Mouse (Mus musculus) MEL (cell line): Measurements from ENCODE around the gene Papola. TPM values are rescaled to one million over a fixed set of nuclear protein-coding genes. Genes with fewer than 3 reads are reported as not detected.

Source experiments
- DNase-seq: peaks from one replicate; pipeline ENCODE4 v3.0.0; 2011; ENCODE audit warnings: low read depth, low spot score
- H3K27ac ChIP-seq: 2 replicates; pipeline ENCODE4 v1.5.1; 2012; ENCODE audit warnings: low read depth, mild to moderate bottlenecking, control low read depth, low read length, moderate library complexity; ENCODE audit not compliant: control insufficient read depth
- H3K27me3 ChIP-seq, 2 experiments: fragments of 150-350 bp in 1 of 2; sonication (generic) in 1 of 2; 2 replicates each; pipeline ENCODE4 v1.6.1; 2012; ENCODE audit warnings: low read length in 2 of 2, mild to moderate bottlenecking in 2 of 2, improper control_type of control experiment in 1 of 2, moderate library complexity in 1 of 2; ENCODE audit not compliant: insufficient read depth in 2 of 2, control insufficient read depth in 1 of 2
- H3K36me3 ChIP-seq, 2 experiments: 2 replicates each; pipeline ENCODE4 v1.6.1; 2012 to 2014; ENCODE audit warnings: low read length in 2 of 2, improper control_type of control experiment in 1 of 2, inconsistent platforms in 1 of 2, mild to moderate bottlenecking in 1 of 2; ENCODE audit not compliant: insufficient read depth in 2 of 2, control insufficient read depth in 1 of 2
- H3K4me1 ChIP-seq, 2 experiments: fragments of 150-350 bp in 1 of 2; sonication (generic) in 1 of 2; 2 replicates each; pipeline ENCODE4 v1.6.1; 2012; ENCODE audit warnings: low read length in 2 of 2, improper control_type of control experiment in 1 of 2, mild to moderate bottlenecking in 1 of 2; ENCODE audit not compliant: insufficient read depth in 2 of 2, control insufficient read depth in 1 of 2
- H3K4me3 ChIP-seq, 2 experiments: fragments of 150-350 bp in 1 of 2; sonication (generic) in 1 of 2; 2 replicates each; pipeline ENCODE4 v1.5.1; 2012; ENCODE audit warnings: low read depth in 2 of 2, low read length in 2 of 2, mild to moderate bottlenecking in 2 of 2, moderate library complexity in 2 of 2, control low read depth in 1 of 2, improper control_type of control experiment in 1 of 2; ENCODE audit not compliant: control insufficient read depth in 1 of 2, insufficient read depth in 1 of 2
- H3K79me2 ChIP-seq: 2 replicates; pipeline ENCODE4 v1.6.1; 2012; ENCODE audit warnings: mild to moderate bottlenecking, low read length, moderate library complexity; ENCODE audit not compliant: control insufficient read depth, poor library complexity, insufficient read depth
- H3K9ac ChIP-seq: 2 replicates; pipeline ENCODE4 v1.6.1; 2012; ENCODE audit warnings: low read depth, mild to moderate bottlenecking, control low read depth, low read length, moderate library complexity; ENCODE audit not compliant: control insufficient read depth, poor library complexity, severe bottlenecking
- H3K9me3 ChIP-seq: fragments of 150-350 bp; sonication (generic); replicated peaks from 2 replicates; pipeline ENCODE4 v1.6.1; 2012; ENCODE audit warnings: mild to moderate bottlenecking, low read length, improper control_type of control experiment, moderate library complexity; ENCODE audit not compliant: insufficient read depth
- BHLHE40 ChIP-seq: IDR thresholded peaks from 2 replicates; pipeline ENCODE4 v1.6.1; 2012; ENCODE audit warnings: low read depth, mild to moderate bottlenecking, inconsistent platforms, low read length, improper control_type of control experiment, borderline replicate concordance
- CHD2 ChIP-seq: IDR thresholded peaks from 2 replicates; pipeline ENCODE4 v1.6.1; 2011; ENCODE audit warnings: low read length, improper control_type of control experiment
- EP300 ChIP-seq, 2 experiments: IDR thresholded peaks; 2 replicates each; pipeline ENCODE4 v1.6.1; 2011; ENCODE audit warnings: improper control_type of control experiment in 2 of 2, low read length in 2 of 2, low read depth in 1 of 2, mild to moderate bottlenecking in 1 of 2
- ETS1 ChIP-seq: IDR thresholded peaks from 2 replicates; pipeline ENCODE4 v1.6.1; 2012; ENCODE audit warnings: low read depth, mild to moderate bottlenecking, inconsistent platforms, low read length, improper control_type of control experiment, moderate library complexity
- GATA1 ChIP-seq: IDR thresholded peaks from 2 replicates; pipeline ENCODE4 v1.6.1; 2011; ENCODE audit warnings: low read depth, low read length, improper control_type of control experiment
- HCFC1 ChIP-seq: IDR thresholded peaks from 2 replicates; pipeline ENCODE4 v1.6.1; 2012; ENCODE audit warnings: low read depth, mild to moderate bottlenecking, inconsistent platforms, low read length, improper control_type of control experiment, moderate library complexity
- JUND ChIP-seq: IDR thresholded peaks from 2 replicates; pipeline ENCODE4 v1.6.1; 2011; ENCODE audit warnings: low read depth, mild to moderate bottlenecking, improper control_type of control experiment, low read length
- MAFK ChIP-seq: IDR thresholded peaks from 2 replicates; pipeline ENCODE4 v1.6.1; 2011; ENCODE audit warnings: low read depth, mild to moderate bottlenecking, low read length, improper control_type of control experiment, borderline replicate concordance
- MAX ChIP-seq: IDR thresholded peaks from 2 replicates; pipeline ENCODE4 v1.6.1; 2011; ENCODE audit warnings: low read length, improper control_type of control experiment
- MAZ ChIP-seq: IDR thresholded peaks from 2 replicates; pipeline ENCODE4 v1.6.1; 2012; ENCODE audit warnings: low read depth, mild to moderate bottlenecking, inconsistent platforms, low read length, improper control_type of control experiment
- MEF2A ChIP-seq: IDR thresholded peaks from 2 replicates; pipeline ENCODE4 v1.6.1; 2014; ENCODE audit warnings: low read depth, mild to moderate bottlenecking, inconsistent platforms, low read length, improper control_type of control experiment; ENCODE audit not compliant: poor library complexity, insufficient replicate concordance, severe bottlenecking; ENCODE audit errors: extremely low read depth
- MXI1 ChIP-seq: IDR thresholded peaks from 2 replicates; pipeline ENCODE4 v1.6.1; 2011; ENCODE audit warnings: mild to moderate bottlenecking, low read depth, low read length, improper control_type of control experiment
- NELFE ChIP-seq: IDR thresholded peaks from 2 replicates; pipeline ENCODE4 v1.6.1; 2011; ENCODE audit warnings: low read depth, low read length, improper control_type of control experiment
- NRF1 ChIP-seq: IDR thresholded peaks from 2 replicates; pipeline ENCODE4 v1.6.1; 2014; ENCODE audit warnings: low read depth, mild to moderate bottlenecking, inconsistent platforms, low read length, improper control_type of control experiment, moderate library complexity; ENCODE audit not compliant: poor library complexity, insufficient read depth, severe bottlenecking
- POLR2A ChIP-seq, 2 experiments: IDR thresholded peaks; 2 replicates each; pipeline ENCODE4 v1.6.1; 2011 to 2012; ENCODE audit warnings: low read length in 2 of 2, mild to moderate bottlenecking in 2 of 2, control low read depth in 1 of 2, improper control_type of control experiment in 1 of 2, low read depth in 1 of 2, moderate library complexity in 1 of 2; ENCODE audit not compliant: control insufficient read depth in 1 of 2, insufficient read depth in 1 of 2, poor library complexity in 1 of 2
- POLR2AphosphoS2 ChIP-seq: IDR thresholded peaks from 2 replicates; pipeline ENCODE4 v1.6.1; 2011; ENCODE audit warnings: low read length, improper control_type of control experiment
- POLR2AphosphoS5 ChIP-seq: IDR thresholded peaks from 2 replicates; pipeline ENCODE4 v1.6.1; 2012; ENCODE audit warnings: low read depth, borderline replicate concordance, mild to moderate bottlenecking, inconsistent platforms, low read length, moderate library complexity, mixed read lengths
- RAD21 ChIP-seq: IDR thresholded peaks from 2 replicates; pipeline ENCODE4 v1.6.1; 2011; ENCODE audit warnings: mild to moderate bottlenecking, low read depth, low read length, improper control_type of control experiment
- RCOR1 ChIP-seq: IDR thresholded peaks from 2 replicates; pipeline ENCODE4 v1.6.1; 2012; ENCODE audit warnings: low read depth, mild to moderate bottlenecking, inconsistent platforms, low read length, improper control_type of control experiment
- SIN3A ChIP-seq: IDR thresholded peaks from 2 replicates; pipeline ENCODE4 v1.6.1; 2012; ENCODE audit warnings: low read length, improper control_type of control experiment, inconsistent platforms
- SMC3 ChIP-seq: IDR thresholded peaks from 2 replicates; pipeline ENCODE4 v1.6.1; 2011; ENCODE audit warnings: low read depth, low read length, improper control_type of control experiment
- TBP ChIP-seq: IDR thresholded peaks from 2 replicates; pipeline ENCODE4 v1.8.0; 2011; ENCODE audit warnings: low read depth, low read length, improper control_type of control experiment
- TCF12 ChIP-seq: IDR thresholded peaks from 2 replicates; pipeline ENCODE4 v1.6.1; 2014; ENCODE audit warnings: low read depth, mild to moderate bottlenecking, inconsistent platforms, low read length, improper control_type of control experiment, moderate library complexity
- UBTF ChIP-seq: IDR thresholded peaks from 2 replicates; pipeline ENCODE4 v1.6.1; 2012; ENCODE audit warnings: low read depth, mild to moderate bottlenecking, inconsistent platforms, low read length, improper control_type of control experiment, moderate library complexity, borderline replicate concordance; ENCODE audit not compliant: insufficient read depth
- USF1 ChIP-seq: IDR thresholded peaks from 2 replicates; pipeline ENCODE4 v1.6.1; 2014; ENCODE audit warnings: low read depth, mild to moderate bottlenecking, inconsistent platforms, low read length, improper control_type of control experiment, moderate library complexity
- USF2 ChIP-seq, 2 experiments: IDR thresholded peaks; 2 replicates each; pipeline ENCODE4 v1.6.1; 2011 to 2012; ENCODE audit warnings: improper control_type of control experiment in 2 of 2, low read length in 2 of 2, borderline replicate concordance in 1 of 2, inconsistent platforms in 1 of 2, low read depth in 1 of 2, mild to moderate bottlenecking in 1 of 2; ENCODE audit not compliant: insufficient read depth in 1 of 2
- ZC3H11A ChIP-seq: IDR thresholded peaks from 2 replicates; pipeline ENCODE4 v1.6.1; 2012; ENCODE audit warnings: low read depth, mild to moderate bottlenecking, inconsistent platforms, low read length, improper control_type of control experiment
- ZKSCAN1 ChIP-seq: IDR thresholded peaks from 2 replicates; pipeline ENCODE4 v1.6.1; 2012; ENCODE audit warnings: low read depth, mild to moderate bottlenecking, inconsistent platforms, low read length, improper control_type of control experiment, moderate library complexity
- ZMIZ1 ChIP-seq: IDR thresholded peaks from 2 replicates; pipeline ENCODE4 v1.6.1; 2012; ENCODE audit warnings: low read depth, mild to moderate bottlenecking, inconsistent platforms, low read length, improper control_type of control experiment, moderate library complexity
- ZNF384 ChIP-seq: IDR thresholded peaks from 2 replicates; pipeline ENCODE4 v1.6.1; 2012; ENCODE audit warnings: low read depth, mild to moderate bottlenecking, inconsistent platforms, low read length, improper control_type of control experiment
- polyA plus RNA-seq, 2 experiments: library from polyadenylated mRNA; stranded (reverse) in 1 of 2; unstranded in 1 of 2; fragments of >175 nt in 1 of 2; fragments of >200 nt in 1 of 2; gene quantifications; 2 replicates each; pipeline versions ENCODE4 v1.2.1 to v1.2.4; 2012; ENCODE audit warnings: low replicate concordance in 2 of 2, low read depth in 1 of 2; ENCODE audit not compliant: insufficient read length in 2 of 2, insufficient read depth in 1 of 2, missing spikeins in 1 of 2
- total RNA-seq: library from RNA; depleted of rRNA; stranded (reverse); fragments of 300-350 nt; gene quantifications from 2 replicates; pipeline ENCODE4 v1.2.3, GENCODE M21; 2012

The Papola gene
- total and polyA plus RNA-seq, 3 experiments = 144 to 329 (median 193) TPM

DNA sequence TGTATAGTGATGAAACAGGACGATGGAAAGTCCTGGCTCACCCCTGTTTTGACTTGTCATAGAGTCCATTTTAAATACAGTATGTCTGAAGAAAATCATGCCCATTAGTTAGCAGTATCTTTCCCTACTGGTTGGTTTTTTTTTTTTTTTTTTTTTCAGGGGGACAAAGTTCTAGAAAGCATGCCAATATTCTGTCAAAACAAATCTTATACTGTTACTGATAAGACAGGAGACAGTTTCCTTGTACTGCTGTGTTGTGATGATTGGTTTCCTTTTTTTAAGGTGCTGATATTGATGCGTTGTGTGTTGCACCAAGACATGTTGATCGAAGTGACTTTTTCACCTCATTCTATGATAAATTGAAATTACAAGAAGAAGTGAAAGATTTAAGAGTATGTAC is 21.7 kb downstream of the Papola start:
- peak; percentile 79 for TF ChIP-seq ETS1
- TF ChIP-seq ZC3H11A = no peak
- TF ChIP-seq HCFC1 = no peak
- TF ChIP-seq UBTF = no peak
- TF ChIP-seq SMC3 = no peak
- peak; percentile 99 for TF ChIP-seq ZNF384
- TF ChIP-seq NELFE = no peak
- no peak for TF ChIP-seq MEF2A
- TF ChIP-seq EP300 (IDR thresholded peaks at IDR 0.05; ENCODE audit: low read depth in 1 of 2, low read length in 2 of 2) = peak; percentile 54 to 79; a peak in 3 of 4 replicates
- peak; percentile 85 for TF ChIP-seq GATA1
- no peak for TF ChIP-seq USF1
- TF ChIP-seq POLR2A (IDR thresholded peaks at IDR 0.05; ENCODE audit: control insufficient read depth in 1 of 2, insufficient read depth in 1 of 2, low read depth in 1 of 2, low read length in 2 of 2, poor library complexity in 1 of 2) = no peak
- TF ChIP-seq MAZ = no peak
- no peak for TF ChIP-seq ZMIZ1
- TF ChIP-seq TBP = no peak
- TF ChIP-seq USF2 (IDR thresholded peaks at IDR 0.05; ENCODE audit: borderline replicate concordance in 1 of 2, insufficient read depth in 1 of 2, low read depth in 1 of 2, low read length in 2 of 2) = no peak
- peak; percentile 77 for TF ChIP-seq TCF12
- peak; percentile 8; the same call in 1 of the 2 replicates for TF ChIP-seq BHLHE40
- TF ChIP-seq POLR2AphosphoS2 = peak; percentile 35; the same call in 1 of the 2 replicates
- peak; percentile 96 for TF ChIP-seq RCOR1
- TF ChIP-seq MAX = no peak
- TF ChIP-seq JUND = no peak
- peak; percentile 72; the same call in 1 of the 2 replicates for TF ChIP-seq SIN3A
- TF ChIP-seq MXI1 = 0 out of 2 replicates have a peak, but pooled peaks have one; percentile 37
- peak; percentile 10; the same call in 1 of the 2 replicates for TF ChIP-seq ZKSCAN1
- TF ChIP-seq RAD21 = no peak
- TF ChIP-seq MAFK = no peak
- no peak for TF ChIP-seq POLR2AphosphoS5
- no peak for TF ChIP-seq NRF1
- TF ChIP-seq CHD2 = no peak
- Histone ChIP-seq H3K79me2 (peaks cover 12% of the 10 kb centered on the region; the same call in 1 of the 2 replicates), H3K4me1 (peaks cover 7 to 21% of the 10 kb centered on the region in 2 experiments), H3K36me3 (peaks cover 47 to 74% of the 10 kb centered on the region in 2 experiments), H3K9ac (no peak overlapping the region), H3K27ac (no peak overlapping the region), H3K4me3 (no peak overlapping the region), H3K9me3 (no peaks in the 10 kb centered on the region), H3K27me3 (no peaks in the 10 kb centered on the region)
- peak; percentile 50 for DNase-seq
